Mouse (Mus musculus) neural tube, embryonic 14.5 days (tissue): Measurements from ENCODE around the gene Trim56. TPM values are rescaled to one million over a fixed set of nuclear protein-coding genes. Genes with fewer than 3 reads are reported as not detected.

Source experiments
- ATAC-seq: fragments of 200-750 bp; cut with Nextera tagmentation; 2 replicates; pipeline ENCODE4 v1.8.0; 2017; ENCODE audit warnings: low read depth, mild to moderate bottlenecking, moderate TSS enrichment, moderate library complexity
- H3K27ac ChIP-seq: fragments of 300-500 bp; sonication (generic); 2 replicates; pipeline ENCODE4 v1.5.1; 2014; ENCODE audit warnings: low read depth, mild to moderate bottlenecking, control low read depth, low read length, moderate library complexity, mixed read lengths
- H3K27me3 ChIP-seq: fragments of 300-500 bp; sonication (generic); 2 replicates; pipeline ENCODE4 v1.6.1; 2014; ENCODE audit warnings: low read length; ENCODE audit not compliant: control insufficient read depth, insufficient read depth
- H3K36me3 ChIP-seq: fragments of 300-500 bp; sonication (generic); 2 replicates; pipeline ENCODE4 v1.6.1; 2014; ENCODE audit warnings: low read length, mixed read lengths; ENCODE audit not compliant: control insufficient read depth, insufficient read depth
- H3K4me1 ChIP-seq: fragments of 300-500 bp; sonication (generic); 2 replicates; pipeline ENCODE4 v1.6.1; 2014; ENCODE audit warnings: low read length; ENCODE audit not compliant: control insufficient read depth, insufficient read depth
- H3K4me2 ChIP-seq: fragments of 300-500 bp; sonication (generic); 2 replicates; pipeline ENCODE4 v1.6.1; 2014; ENCODE audit warnings: mild to moderate bottlenecking, low read depth, low read length, control low read depth
- H3K4me3 ChIP-seq: fragments of 300-500 bp; sonication (generic); 2 replicates; pipeline ENCODE4 v1.5.1; 2014; ENCODE audit warnings: low read depth, low read length, control low read depth, mixed read lengths
- H3K9ac ChIP-seq: fragments of 300-500 bp; sonication (generic); replicated peaks from 2 replicates; pipeline ENCODE4 v1.6.1; 2014; ENCODE audit warnings: low read depth, mild to moderate bottlenecking, control low read depth, low read length, mixed read lengths
- H3K9me3 ChIP-seq: fragments of 300-500 bp; sonication (generic); 2 replicates; pipeline ENCODE4 v1.6.1; 2016; ENCODE audit warnings: low read length; ENCODE audit not compliant: control insufficient read depth
- WGBS: fragments of 180-500 bp; shearing (Covaris S2); extraction: QIAGEN DNeasy Blood & Tissue Kit; methylation state at CpG from one replicate; pipeline ENCODE4 v1.1.7; 2014; 5-methylcytosine and 5-hydroxymethylcytosine counted together
- polyA plus RNA-seq: library from polyadenylated mRNA; unstranded; fragments of >200 nt; fragmentation: Nextera tagmentation; extraction: Ambion mirVana; gene quantifications from 2 replicates; pipeline ENCODE4 v1.2.1, GENCODE M21; 2014

Trim56 gene
- polyA plus RNA-seq, 1 experiment from 2014 or later: 2.1 TPM

GRCm38 (mm10) chr5:137087410-137087809, 28.6 kb downstream of the Trim56 start:
- Histone ChIP-seq H3K4me2 (no peak overlapping the region), H3K4me1 (no peaks in the 10 kb centered on the region), H3K36me3 (no peaks in the 10 kb centered on the region), H3K27me3 (no peaks in the 10 kb centered on the region), H3K4me3 (no peak overlapping the region), H3K27ac (no peak overlapping the region), H3K9me3 (no peaks in the 10 kb centered on the region), H3K9ac (no peak overlapping the region)
- ATAC-seq: no peak
- 83% methylated on average over 8 of the region's 8 CpGs for WGBS

- H3K9me3 ChIP-seq: no peaks in the 10 kb centered on the region
- H3K4me3 ChIP-seq: no peak overlapping the region
- no peak for ATAC-seq
- H3K9ac ChIP-seq: no peak overlapping the region
- WGBS: 88% methylated on average over 3 of the region's 3 CpGs
- H3K4me2 ChIP-seq: no peak overlapping the region
- H3K27me3 ChIP-seq: no peaks in the 10 kb centered on the region
- no peaks in the 10 kb centered on the region for H3K4me1 ChIP-seq
- no peaks in the 10 kb centered on the region for H3K36me3 ChIP-seq
- H3K27ac ChIP-seq: no peak overlapping the region
These were observed 30.3 kb downstream of the Trim56 start for GRCm38 (mm10) chr5:137085731-137086130.

DNA sequence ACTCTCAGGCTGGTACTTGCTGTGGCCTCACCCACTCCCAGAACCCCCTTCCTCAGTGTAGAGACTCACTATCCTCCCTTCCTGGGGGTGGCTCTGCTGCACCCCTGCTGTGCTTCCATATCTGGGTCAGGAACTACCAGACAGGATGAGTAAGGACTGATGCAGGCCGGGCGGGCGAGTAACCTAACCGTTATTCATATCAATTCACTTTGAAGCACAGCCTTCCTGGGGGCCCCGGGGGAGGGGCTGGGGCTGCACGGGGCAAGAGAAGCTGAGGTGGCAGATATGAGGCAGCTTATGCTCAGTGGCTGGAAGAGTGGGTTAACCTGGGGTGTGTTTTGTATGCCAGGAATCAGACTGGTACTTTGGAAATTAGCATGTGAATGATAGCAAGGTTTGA, 31.0 kb downstream of the Trim56 start:
- H3K4me2 ChIP-seq: no peak overlapping the region
- no peak overlapping the region for H3K4me3 ChIP-seq
- H3K9me3 ChIP-seq: no peaks in the 10 kb centered on the region
- H3K27ac ChIP-seq: no peak overlapping the region
- H3K27me3 ChIP-seq: no peaks in the 10 kb centered on the region
- H3K36me3 ChIP-seq: no peaks in the 10 kb centered on the region
- no peak for ATAC-seq
- H3K4me1 ChIP-seq: no peaks in the 10 kb centered on the region
- H3K9ac ChIP-seq: no peak overlapping the region
- WGBS: 88% methylated on average over 6 of the region's 6 CpGs

DNA sequence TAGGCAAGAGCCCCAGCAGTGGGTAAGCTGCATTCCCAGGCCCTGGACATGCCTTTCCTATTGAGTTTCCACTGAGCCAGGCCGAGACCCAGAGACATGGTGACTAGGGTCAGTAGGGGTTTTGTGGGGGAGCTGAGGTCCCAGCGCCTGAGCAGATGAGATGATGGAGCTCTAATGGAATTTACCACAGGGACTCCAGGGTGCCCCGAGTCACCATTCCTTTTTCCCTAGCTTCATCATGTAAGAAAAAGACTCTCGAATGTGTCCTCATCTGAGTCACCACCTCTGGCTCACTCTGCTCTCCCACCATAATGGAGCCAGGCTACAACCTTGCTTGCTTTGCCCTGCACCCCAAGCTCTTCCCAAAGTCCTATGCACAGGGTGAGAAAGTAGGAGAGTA, 33.0 kb downstream of the Trim56 start:
- Histone ChIP-seq H3K9me3 (no peaks in the 10 kb centered on the region), H3K27me3 (no peaks in the 10 kb centered on the region), H3K4me2 (no peak overlapping the region), H3K4me1 (no peaks in the 10 kb centered on the region), H3K27ac (no peak overlapping the region), H3K36me3 (no peaks in the 10 kb centered on the region), H3K9ac (no peak overlapping the region), H3K4me3 (no peak overlapping the region)
- no peak for ATAC-seq
- WGBS: 90% methylated on average over 4 of the region's 4 CpGs

DNA sequence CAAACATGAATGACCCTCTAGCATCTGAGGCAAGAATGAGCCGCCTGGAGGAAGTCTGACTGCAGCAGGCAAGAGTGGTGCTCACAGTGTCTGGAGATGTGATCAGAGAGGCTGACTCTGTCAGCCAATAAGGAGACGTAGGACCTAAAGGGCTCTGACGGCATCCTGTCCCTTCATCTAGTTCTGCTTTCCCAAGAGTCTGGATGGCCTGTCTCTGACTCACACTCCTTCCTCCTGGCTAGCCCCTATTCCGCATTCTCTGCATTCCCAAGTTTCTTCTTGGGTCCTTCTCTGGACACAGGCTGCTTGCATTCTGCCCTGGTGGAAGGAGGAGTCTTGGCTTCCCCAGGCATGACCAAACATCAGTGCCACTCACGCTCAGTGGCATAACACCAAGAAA, 36.2 kb downstream of the Trim56 start:
- no peaks in the 10 kb centered on the region for H3K27me3 ChIP-seq
- H3K36me3 ChIP-seq: no peaks in the 10 kb centered on the region
- H3K4me2 ChIP-seq: no peak overlapping the region
- no peak overlapping the region for H3K4me3 ChIP-seq
- H3K9me3 ChIP-seq: no peaks in the 10 kb centered on the region
- ATAC-seq: no peak
- WGBS: 76% methylated on average over 5 of the region's 5 CpGs
- no peak overlapping the region for H3K27ac ChIP-seq
- H3K4me1 ChIP-seq: no peaks in the 10 kb centered on the region
- H3K9ac ChIP-seq: no peak overlapping the region

DNA sequence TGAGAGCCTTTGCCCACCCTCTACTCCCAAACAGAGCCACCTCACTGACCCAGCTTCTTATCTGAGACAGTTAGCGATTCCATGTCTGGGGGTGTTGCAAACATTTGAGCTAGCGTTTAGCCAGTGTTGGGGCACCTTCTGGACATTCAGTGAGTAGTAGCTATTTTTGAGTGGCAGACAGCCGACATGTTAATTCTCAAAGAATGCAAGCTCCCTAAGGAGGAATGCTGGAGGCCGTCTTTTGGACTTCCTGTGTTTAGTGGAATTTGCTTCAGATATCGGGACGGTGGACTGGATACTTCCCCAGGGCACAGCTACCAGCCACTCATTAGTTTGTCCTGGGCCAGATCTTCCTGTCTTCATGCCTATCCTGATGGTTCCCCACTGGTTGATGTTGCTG, 37.4 kb downstream of the Trim56 start:
- Histone ChIP-seq H3K27ac (no peak overlapping the region), H3K4me3 (no peak overlapping the region), H3K27me3 (no peaks in the 10 kb centered on the region), H3K36me3 (no peaks in the 10 kb centered on the region), H3K9ac (no peak overlapping the region), H3K9me3 (no peaks in the 10 kb centered on the region), H3K4me1 (no peaks in the 10 kb centered on the region), H3K4me2 (no peak overlapping the region)
- WGBS: 80% methylated on average over 6 of the region's 6 CpGs
- no peak for ATAC-seq

DNA sequence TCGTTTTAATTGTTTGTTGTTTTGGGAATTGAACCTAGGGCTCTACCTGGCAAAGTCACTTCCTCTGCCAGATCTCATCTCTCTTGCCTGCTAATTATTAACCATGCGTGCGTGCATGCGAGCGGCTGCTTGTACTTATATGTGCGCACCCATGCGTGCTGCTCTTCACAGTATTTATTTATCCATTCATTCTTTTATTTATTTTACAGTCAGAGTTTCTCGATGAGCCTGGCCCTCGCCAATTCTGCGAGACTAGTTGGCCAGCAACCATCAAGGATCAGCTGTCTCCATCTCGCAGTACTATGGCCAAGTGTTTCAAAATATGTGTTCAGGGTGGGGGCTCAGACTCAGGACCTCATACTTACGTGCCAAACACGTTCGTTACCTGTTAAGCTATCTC, 38.0 kb downstream of the Trim56 start:
- H3K4me1 ChIP-seq: no peaks in the 10 kb centered on the region
- no peaks in the 10 kb centered on the region for H3K27me3 ChIP-seq

GRCm38 (mm10) chr5:137077187-137077586, 38.8 kb downstream of the Trim56 start:
- Histone ChIP-seq H3K27me3 (no peaks in the 10 kb centered on the region), H3K27ac (no peak overlapping the region), H3K36me3 (no peaks in the 10 kb centered on the region), H3K9ac (no peak overlapping the region), H3K9me3 (no peaks in the 10 kb centered on the region), H3K4me1 (no peaks in the 10 kb centered on the region), H3K4me3 (no peak overlapping the region), H3K4me2 (no peak overlapping the region)
- no peak for ATAC-seq
- whole genome bisulfite sequencing: 85% methylated on average over 7 of the region's 7 CpGs

More for the DNA sequence above, 38.0 kb downstream of the Trim56 start:
- 88% methylated on average over 14 of the region's 14 CpGs for WGBS
- Histone ChIP-seq H3K9ac (no peak overlapping the region), H3K27ac (no peak overlapping the region), H3K4me2 (no peak overlapping the region), H3K9me3 (no peaks in the 10 kb centered on the region), H3K36me3 (no peaks in the 10 kb centered on the region), H3K4me3 (no peak overlapping the region)
- no peak for ATAC-seq

GRCm38 (mm10) chr5:137076191-137076930, 39.6 kb downstream of the Trim56 start:
- no peak overlapping the region for H3K4me2 ChIP-seq
- H3K4me3 ChIP-seq: no peak overlapping the region
- H3K27me3 ChIP-seq: no peaks in the 10 kb centered on the region
- no peak overlapping the region for H3K27ac ChIP-seq
- ATAC-seq: no peak
- no peaks in the 10 kb centered on the region for H3K9me3 ChIP-seq
- no peak overlapping the region for H3K9ac ChIP-seq
- 57% methylated on average over 12 of the region's 12 CpGs for WGBS
- H3K36me3 ChIP-seq: no peaks in the 10 kb centered on the region
- no peaks in the 10 kb centered on the region for H3K4me1 ChIP-seq
